Mouse (Mus musculus) left cerebral cortex, adult 2 months (tissue): ENCODE data around the gene Gba. TPM values are rescaled to one million over a fixed set of nuclear protein-coding genes. Genes with fewer than 3 reads are reported as not detected.
"Not testable (repeated sequence)": the region's sequence is repeated elsewhere in the genome, so short reads cannot be mapped to it uniquely, and the experiment has no call there.

ENCODE experiments used
- DNase-seq, 2 experiments: peaks; one replicate each; pipeline ENCODE4 v3.0.0; 2021 to 2022; ENCODE audit warnings: low spot score in 2 of 2, mixed read lengths in 1 of 2; ENCODE audit errors: extremely low spot score in 1 of 2
- H3K27ac ChIP-seq: fragments of 200-600 bp; 2 replicates; pipeline ENCODE4 v1.8.1; 2022
- H3K4me3 ChIP-seq: fragments of 200-600 bp; 2 replicates; pipeline ENCODE4 v1.8.1; 2022
- CTCF ChIP-seq: fragments of 200-600 bp; IDR thresholded peaks from 2 replicates; pipeline ENCODE4 v1.8.1; 2022; ENCODE audit warnings: antibody characterized with exemption, mild to moderate bottlenecking, moderate library complexity
- intact Hi-C: fragments of 180-260 bp; cut with DNase I; formaldehyde crosslinking; loops from one replicate; pipeline ENCODE4 v1.15.1; 2025
- total RNA-seq, 2 experiments: library from RNA; stranded (reverse); gene quantifications; 2 replicates each; pipeline ENCODE4 v1.2.3; 2021

Gene Gba
- total RNA-seq, 2 experiments from 2014 or later, result 64.9 to 66.8 TPM

GRCm38 (mm10) chr3:89208075-89208657 is 5.4 kb downstream of the Gba start:
- no peak for DNase-seq
- TF ChIP-seq CTCF, result no peak
- Histone ChIP-seq H3K4me3 (no peak overlapping the region), H3K27ac (no peak overlapping the region)
- intact Hi-C loops, result no loop called here

DNA sequence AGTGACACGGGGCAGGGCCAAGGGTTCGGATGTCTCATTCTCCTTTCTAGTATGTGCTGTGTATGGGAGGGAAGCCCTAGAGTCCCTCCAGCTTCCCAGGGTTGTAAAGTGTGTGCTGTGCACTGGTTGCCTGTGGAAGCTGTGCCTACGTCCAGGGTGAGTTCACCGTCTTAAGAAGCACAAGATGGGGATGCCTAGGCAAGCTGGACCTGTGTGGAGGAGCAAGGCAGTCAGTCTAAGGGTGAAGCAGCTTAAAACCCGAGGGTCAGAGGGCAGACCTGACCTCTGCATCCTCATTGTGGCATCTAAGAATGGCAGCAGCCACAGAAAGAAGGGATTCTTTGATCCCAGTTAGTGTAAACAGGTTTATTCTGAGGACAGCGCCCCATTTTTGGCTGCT is 6.0 kb downstream of the Gba start:
- intact Hi-C loops, result no loop called here
- H3K27ac ChIP-seq, result no peak overlapping the region
- no peak for TF ChIP-seq CTCF
- no peak overlapping the region for H3K4me3 ChIP-seq
- no peak for DNase-seq

- no peak overlapping the region for H3K4me3 ChIP-seq
- no peak for DNase-seq
- no peak overlapping the region for H3K27ac ChIP-seq
- TF ChIP-seq CTCF, result no peak
- intact Hi-C loops, result no loop called here
Measured at GRCm38 (mm10) chr3:89209731-89210130, 7.0 kb downstream of the Gba start.

DNA sequence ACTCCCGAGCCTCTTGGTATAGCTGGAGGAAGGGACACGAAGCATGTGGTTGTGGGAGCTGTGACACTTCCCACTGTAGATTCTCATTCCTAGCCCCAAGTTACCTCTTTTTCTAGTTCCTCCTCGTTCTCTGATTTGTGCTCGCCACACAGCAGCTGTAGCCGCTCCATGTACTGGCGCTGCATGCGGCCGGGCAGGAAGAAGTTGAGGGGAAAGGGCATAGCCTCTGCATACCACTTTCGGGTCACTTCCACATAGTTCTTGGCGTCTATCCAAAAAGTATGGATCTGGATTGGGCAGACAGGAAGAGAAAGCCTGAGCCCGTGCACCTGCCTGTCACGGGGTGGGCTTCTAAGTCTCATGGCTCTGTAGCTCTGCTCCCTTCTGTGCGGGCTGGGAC is 7.4 kb downstream of the Gba start:
- no peak for DNase-seq
- intact Hi-C loops, result no loop called here
- Histone ChIP-seq H3K4me3 (no peak overlapping the region), H3K27ac (no peak overlapping the region)
- TF ChIP-seq CTCF, result no peak

DNA sequence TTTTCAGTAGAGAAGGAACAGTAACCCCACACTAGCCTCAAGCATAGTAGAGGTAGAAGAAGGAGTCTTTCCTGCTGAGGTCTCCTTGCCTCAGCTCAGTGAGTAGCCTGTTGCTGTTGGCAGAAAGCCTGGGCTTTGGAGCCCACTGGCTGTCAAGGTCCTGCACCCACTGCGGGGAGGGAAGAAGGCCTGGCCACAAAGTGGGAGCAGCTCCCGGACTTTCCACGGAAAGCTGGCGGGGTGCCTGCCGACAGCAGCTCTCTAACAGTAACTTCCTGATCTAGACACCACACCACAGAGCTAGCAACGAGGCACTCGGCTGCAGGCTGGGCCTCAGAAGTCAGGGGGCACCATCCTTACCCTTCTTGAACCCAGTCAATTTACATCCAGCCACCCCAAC is 8.0 kb downstream of the Gba start:
- Histone ChIP-seq H3K4me3 (no peak overlapping the region), H3K27ac (no peak overlapping the region)
- TF ChIP-seq CTCF, result no peak
- intact Hi-C loops, result no loop called here
- DNase-seq, result no peak

- no peak for TF ChIP-seq CTCF
- intact Hi-C loops, result loop anchor here (1.0 to 2.0 kb wide), 3 partner anchors 12 to 121 kb away; partner anchors contain the start of genes Gba and Rusc1
- peak; percentile 90 to 91 for DNase-seq
- peak overlapping the region; percentile 66 for H3K4me3 ChIP-seq
- peak overlapping the region; percentile 93 for H3K27ac ChIP-seq
Measured at GRCm38 (mm10) chr3:89213803-89214530, 11.2 kb downstream of the Gba start.

GRCm38 (mm10) chr3:89214681-89215411 is 12.1 kb downstream of the Gba start, which contains the start of gene Thbs3:
Gene Thbs3, plus strand, starts transcription at chr3:89215180.
- Histone ChIP-seq H3K4me3 (peak within 1 kb of the TSS; percentile 66), H3K27ac (peak within 1 kb of the TSS; percentile 93)
- DNase-seq, result no peak
- TF ChIP-seq CTCF, result no peak
- intact Hi-C loops, result loop anchor here (2.0 kb wide), 2 partner anchors 18 to 122 kb away; partner anchors contain the start of gene Rusc1

DNA sequence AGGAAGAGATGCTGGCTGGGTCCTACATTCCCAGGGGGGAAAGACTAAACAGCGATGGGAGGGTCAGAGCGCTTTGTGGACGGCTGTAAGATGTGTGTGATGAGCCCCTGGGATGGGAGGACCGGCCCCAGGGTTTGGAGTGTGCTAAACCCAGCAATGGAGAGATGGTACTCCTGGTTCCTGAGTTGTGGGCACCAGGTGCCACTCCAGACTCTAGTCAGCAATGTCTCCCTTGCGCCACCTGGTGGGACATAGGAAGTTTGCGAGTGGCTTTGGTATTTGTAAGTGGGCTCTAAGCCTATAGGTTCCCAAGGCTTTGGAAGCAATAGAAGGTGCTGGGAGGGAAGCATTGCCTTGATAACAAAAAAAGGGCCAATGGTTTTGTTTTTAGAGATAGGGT is 13.1 kb downstream of the Gba start:
- Histone ChIP-seq H3K27ac (no peak overlapping the region), H3K4me3 (no peak overlapping the region)
- TF ChIP-seq CTCF, result peak; percentile 92
- peak; percentile 79 to 80 for DNase-seq
- intact Hi-C loops, result loop anchor here (2.0 kb wide), 2 partner anchors 19 to 123 kb away; partner anchors contain the start of gene Rusc1

DNA sequence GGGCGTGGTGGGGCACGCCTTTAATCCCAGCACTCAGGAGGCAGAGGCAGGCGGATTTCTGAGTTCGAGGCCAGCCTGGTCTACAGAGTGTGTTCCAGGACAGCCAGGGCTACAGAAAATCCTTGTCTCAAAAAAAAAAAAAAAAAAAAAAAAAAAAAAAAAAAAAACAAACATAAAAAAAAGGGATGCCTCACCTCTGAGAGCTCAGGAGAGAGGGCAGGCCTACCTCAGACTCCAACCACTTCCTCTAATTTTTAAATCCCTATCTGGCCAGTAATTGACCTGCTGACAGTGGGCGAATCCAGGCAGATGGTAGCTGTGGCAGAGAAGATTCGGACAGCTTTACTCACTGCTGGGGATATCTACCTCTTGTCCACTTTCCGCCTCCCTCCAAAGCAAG is 13.7 kb downstream of the Gba start:
- intact Hi-C loops, result not testable (repeated sequence)

DNA sequence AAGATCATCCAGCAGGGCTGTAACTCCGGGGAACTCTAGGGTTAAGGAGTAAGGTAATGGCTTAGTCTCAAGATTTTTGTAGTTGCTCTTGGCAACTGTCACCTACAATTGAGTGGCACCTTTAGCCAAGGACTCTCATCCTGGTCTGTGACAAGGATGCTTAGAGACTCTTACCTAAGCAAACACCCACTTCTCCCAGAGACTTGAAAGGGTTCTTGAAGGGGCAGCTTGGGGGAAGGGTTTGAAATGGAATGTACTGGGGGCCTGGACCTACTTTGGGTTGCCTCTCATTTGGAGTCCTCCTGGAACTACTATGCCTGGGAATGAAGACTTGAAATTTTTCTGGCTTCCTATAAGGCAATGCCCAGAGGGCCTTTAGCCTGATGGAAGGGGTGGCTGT is 15.5 kb downstream of the Gba start:
- no peak for TF ChIP-seq CTCF
- no peak overlapping the region for H3K4me3 ChIP-seq
- intact Hi-C loops, result no loop called here

More for the DNA sequence above, 13.7 kb downstream of the Gba start:
- H3K27ac ChIP-seq, H3K4me3 ChIP-seq, DNase-seq: not testable (repeated sequence)

GRCm38 (mm10) chr3:89219546-89219945 is 16.8 kb downstream of the Gba start:
- H3K27ac ChIP-seq, result no peak overlapping the region
- TF ChIP-seq CTCF, result no peak
- intact Hi-C loops, result no loop called here

More for the DNA sequence above, 15.5 kb downstream of the Gba start:
- no peak for DNase-seq
- H3K27ac ChIP-seq, result no peak overlapping the region

DNA sequence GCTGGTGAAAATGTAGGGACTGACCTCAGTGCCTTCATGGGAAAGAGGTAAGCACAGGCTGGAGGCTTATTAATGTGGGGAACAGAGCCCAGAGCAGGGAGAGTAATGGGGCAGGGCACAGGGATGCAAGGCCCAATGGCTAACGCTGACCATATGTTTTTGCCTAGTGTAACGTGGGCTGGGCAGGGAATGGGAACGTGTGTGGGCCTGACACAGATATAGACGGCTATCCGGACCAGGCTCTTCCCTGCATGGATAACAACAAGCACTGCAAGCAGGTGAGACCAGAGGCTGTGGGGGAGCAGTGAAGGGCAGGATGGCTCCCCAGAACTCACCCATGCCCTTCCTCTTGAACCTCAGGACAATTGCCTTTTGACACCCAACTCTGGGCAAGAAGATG is 18.4 kb downstream of the Gba start:
- intact Hi-C loops, result no loop called here
- Histone ChIP-seq H3K27ac (peak overlapping the region; percentile 57), H3K4me3 (no peak overlapping the region)
- TF ChIP-seq CTCF, result no peak
- peak in 1 of 2 experiments; percentile 37 for DNase-seq

More at GRCm38 (mm10) chr3:89219546-89219945, 16.8 kb downstream of the Gba start:
- DNase-seq, result no peak
- no peak overlapping the region for H3K4me3 ChIP-seq
